Mouse (Mus musculus): Measurements from ENCODE around the gene Filip1. TPM values are rescaled to one million over a fixed set of nuclear protein-coding genes. Genes with fewer than 3 reads are reported as not detected.

Filip1 gene
- polyA plus RNA-seq, 1 experiment from 2014 or later, result 5.9 TPM

GRCm38 (mm10) chr9:79765329-79765728 lies 247.3 kb downstream of the Filip1 start:
- Histone ChIP-seq H3K4me2 (ENCODE audit: low read length) (no peak overlapping the region), H3K4me3 (replicated peaks; ENCODE audit: low read depth, low read length) (no peak overlapping the region), H3K36me3 (ENCODE audit: insufficient read depth, low read length) (0 out of 2 replicates have a peak, but pooled peaks cover 2% of the 10 kb centered on the region), H3K9ac (ENCODE audit: low read depth, low read length) (no peak overlapping the region), H3K27me3 (ENCODE audit: insufficient read depth, low read length) (no peaks in the 10 kb centered on the region), H3K27ac (no peak overlapping the region), H3K9me3 (replicated peaks; ENCODE audit: low read length) (no peaks in the 10 kb centered on the region), H3K4me1 (replicated peaks; ENCODE audit: insufficient read depth, low read length) (no peaks in the 10 kb centered on the region)
- no peak for DNase-seq (ENCODE audit: low spot score)
- no peak for ATAC-seq (replicated peaks; ENCODE audit: low FRiP score, low read depth)
- no peak for TF ChIP-seq CTCF (IDR thresholded peaks at IDR 0.05; ENCODE audit: low read depth)
- 74% methylated on average over 4 of the region's 4 CpGs for WGBS

Other genes starting within 250 kb of the Filip1 start
- gene Tmem30a, start 219.3 kb downstream of the Filip1 start, polyA plus RNA-seq (2015; fragmentation: Nextera tagmentation; extraction: Ambion mirVana), result 97.8 and 98.0 TPM in 2 replicates
- gene Senp6, start 54.1 kb upstream of the Filip1 start, polyA plus RNA-seq (2015; fragmentation: Nextera tagmentation; extraction: Ambion mirVana), result 52.6 and 59.4 TPM in 2 replicates
- gene Myo6, start 152.2 kb upstream of the Filip1 start, polyA plus RNA-seq (2015; fragmentation: Nextera tagmentation; extraction: Ambion mirVana), result 51.0 and 63.1 TPM in 2 replicates